Mouse (Mus musculus): Measurements from ENCODE around the gene P2ry2.

DNA sequence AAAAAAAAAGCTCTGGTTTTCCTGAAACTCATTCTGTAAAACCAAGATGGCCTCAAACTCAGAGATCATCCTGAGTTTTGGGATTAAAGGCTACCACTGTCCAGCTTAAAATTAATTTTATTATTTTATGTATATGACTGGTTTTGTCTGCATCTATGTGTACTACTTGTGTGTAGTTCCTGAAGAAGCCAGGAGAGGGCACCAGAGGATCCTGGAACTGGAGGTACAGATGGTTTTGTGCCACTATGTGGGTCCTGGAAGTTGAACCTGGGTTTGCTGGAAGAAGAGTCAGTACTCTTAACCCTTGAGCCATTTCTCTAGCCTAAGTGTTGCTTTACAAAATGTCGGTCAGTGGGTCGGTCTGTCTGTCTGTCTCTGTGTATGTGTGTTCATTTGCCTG, 54.2 kb downstream of the P2ry2 start:
- TF ChIP-seq POLR2A (IDR thresholded peaks at IDR 0.05; ENCODE audit: borderline replicate concordance, extremely low read depth, insufficient read depth, insufficient read length, poor library complexity, severe bottlenecking) (no peak), CTCF (IDR thresholded peaks at IDR 0.05; ENCODE audit: borderline replicate concordance, extremely low read depth, insufficient read depth, insufficient read length) (peak; percentile 22; the same call in 1 of the 2 replicates)

Measured in brain, embryonic 14.5 days (tissue).